Mouse (Mus musculus) thymus, adult 2 months (tissue): Measurements from ENCODE around the gene Nectin1. TPM values are rescaled to one million over a fixed set of nuclear protein-coding genes. Genes with fewer than 3 reads are reported as not detected.

Experiments used
- DNase-seq: peaks from one replicate; pipeline ENCODE4 v3.0.0; 2021
- H3K27ac ChIP-seq: fragments of 200-500 bp; 2 replicates; pipeline ENCODE4 v1.5.1; 2012; ENCODE audit warnings: low read length, control low read depth; ENCODE audit not compliant: control insufficient read depth, insufficient read depth
- H3K27me3 ChIP-seq: fragments of 200-500 bp; 2 replicates; pipeline ENCODE4 v1.6.1; 2012; ENCODE audit warnings: mild to moderate bottlenecking, low read length, moderate library complexity, mixed read lengths; ENCODE audit not compliant: control insufficient read depth, insufficient read depth
- H3K36me3 ChIP-seq: fragments of 200-500 bp; 2 replicates; pipeline ENCODE4 v1.6.1; 2012; ENCODE audit warnings: mild to moderate bottlenecking, low read length, moderate library complexity; ENCODE audit not compliant: control insufficient read depth, insufficient read depth
- H3K4me1 ChIP-seq: fragments of 200-500 bp; replicated peaks from 2 replicates; pipeline ENCODE4 v1.6.1; 2012; ENCODE audit warnings: low read length; ENCODE audit not compliant: control insufficient read depth, insufficient read depth
- H3K4me3 ChIP-seq: fragments of 200-500 bp; 2 replicates; pipeline ENCODE4 v1.5.1; 2012; ENCODE audit warnings: mild to moderate bottlenecking, low read length, control low read depth, moderate library complexity; ENCODE audit not compliant: control insufficient read depth, insufficient read depth
- CTCF ChIP-seq: fragments of 200-500 bp; IDR thresholded peaks from 2 replicates; pipeline ENCODE4 v1.5.1; 2012; ENCODE audit warnings: mild to moderate bottlenecking, control low read depth, low read length, moderate library complexity, borderline replicate concordance; ENCODE audit not compliant: control insufficient read depth, poor library complexity, insufficient read depth; ENCODE audit errors: extremely low read depth
- POLR2A ChIP-seq: fragments of 200-500 bp; IDR thresholded peaks from 2 replicates; pipeline ENCODE4 v1.6.1; 2012; ENCODE audit warnings: mild to moderate bottlenecking, low read length, control low read depth, moderate library complexity; ENCODE audit not compliant: control insufficient read depth, poor library complexity, insufficient read depth; ENCODE audit errors: extremely low read depth
- WGBS: fragments of 180-500 bp; shearing (Covaris S2); methylation state at CpG from one replicate; pipeline ENCODE4 v1.1.7; 2018; 5-methylcytosine and 5-hydroxymethylcytosine counted together
- polyA plus RNA-seq: library from polyadenylated mRNA; depleted of rRNA; stranded (reverse); fragments of >200 nt; gene quantifications from 2 replicates; pipeline ENCODE4 v1.2.3, GENCODE M21; 2012

Nectin1 gene
- polyA plus RNA-seq, 1 experiment: 23.3 TPM

GRCm38 (mm10) chr9:43707571-43707970, 36.2 kb upstream of the Nectin1 start:
- Histone ChIP-seq H3K27me3 (no peaks in the 10 kb centered on the region), H3K4me1 (no peaks in the 10 kb centered on the region), H3K4me3 (no peak overlapping the region), H3K36me3 (no peaks in the 10 kb centered on the region), H3K27ac (no peak overlapping the region)
- 74% methylated on average over 4 of the region's 4 CpGs for WGBS
- DNase-seq: no peak
- TF ChIP-seq CTCF (no peak), POLR2A (no peak)

- Histone ChIP-seq H3K4me3 (no peak overlapping the region), H3K27ac (no peak overlapping the region), H3K36me3 (no peaks in the 10 kb centered on the region), H3K4me1 (no peaks in the 10 kb centered on the region), H3K27me3 (no peaks in the 10 kb centered on the region)
- TF ChIP-seq CTCF (no peak), POLR2A (no peak)
- DNase-seq: no peak
- 91% methylated on average over 2 of the region's 2 CpGs for WGBS
Observed at GRCm38 (mm10) chr9:43708715-43709114, 35.1 kb upstream of the Nectin1 start.

DNA sequence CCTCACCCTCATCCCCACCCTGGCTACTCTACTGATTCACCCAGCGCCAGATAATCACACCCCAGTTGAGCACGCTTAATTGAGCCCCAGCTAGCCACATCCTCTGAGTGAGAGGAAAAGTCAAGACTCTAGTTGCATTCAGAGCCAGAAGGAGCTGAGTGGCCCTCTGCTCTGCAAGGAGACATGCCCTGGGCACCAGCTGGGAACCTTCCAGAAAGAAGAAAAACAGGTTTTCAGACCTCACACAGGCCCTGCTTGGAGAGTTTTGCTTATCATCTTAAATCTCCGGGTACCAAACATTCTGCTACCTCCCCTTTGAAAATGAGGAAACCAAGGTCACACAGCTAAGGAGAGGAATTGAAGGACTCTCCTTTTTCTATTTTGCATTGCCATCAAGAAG, 30.4 kb upstream of the Nectin1 start:
- no peak for TF ChIP-seq POLR2A
- TF ChIP-seq CTCF: no peak
- Histone ChIP-seq H3K27ac (no peak overlapping the region), H3K27me3 (no peaks in the 10 kb centered on the region), H3K4me3 (no peak overlapping the region), H3K36me3 (no peaks in the 10 kb centered on the region), H3K4me1 (no peaks in the 10 kb centered on the region)
- no peak for DNase-seq
- 70% methylated on average over 3 of the region's 3 CpGs for WGBS

GRCm38 (mm10) chr9:43719407-43719839, 24.4 kb upstream of the Nectin1 start:
- TF ChIP-seq CTCF: no peak
- no peak for TF ChIP-seq POLR2A
- 84% methylated on average over 4 of the region's 4 CpGs for WGBS
- Histone ChIP-seq H3K36me3 (no peaks in the 10 kb centered on the region), H3K27me3 (no peaks in the 10 kb centered on the region), H3K4me3 (no peak overlapping the region), H3K27ac (no peak overlapping the region), H3K4me1 (no peaks in the 10 kb centered on the region)
- DNase-seq: no peak

DNA sequence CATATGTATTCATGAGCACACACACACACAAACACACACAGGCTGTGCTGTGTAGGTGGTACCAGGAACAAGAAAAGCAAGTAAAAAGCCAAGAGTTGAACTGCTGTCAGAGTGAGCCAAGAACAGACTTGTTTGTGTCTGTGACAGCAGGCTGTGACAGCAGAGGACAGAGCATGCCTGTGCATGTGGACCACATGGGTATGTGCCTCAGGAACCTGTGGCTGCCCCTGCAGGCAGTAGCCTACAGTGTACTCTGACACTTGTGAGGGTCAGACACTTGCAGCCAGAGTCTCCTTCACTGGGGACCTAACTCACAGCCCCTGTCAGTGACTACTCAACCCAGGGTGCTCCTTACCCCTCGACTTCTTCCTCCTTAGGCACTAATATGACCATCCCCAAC, 23.7 kb upstream of the Nectin1 start:
- TF ChIP-seq POLR2A (no peak), CTCF (no peak)
- no peak for DNase-seq
- H3K27ac ChIP-seq: no peak overlapping the region
- WGBS: 40% methylated on average over 1 of the region's 1 CpGs
- H3K27me3 ChIP-seq: no peaks in the 10 kb centered on the region
- no peak overlapping the region for H3K4me3 ChIP-seq
- H3K4me1 ChIP-seq: no peaks in the 10 kb centered on the region
- no peaks in the 10 kb centered on the region for H3K36me3 ChIP-seq

DNA sequence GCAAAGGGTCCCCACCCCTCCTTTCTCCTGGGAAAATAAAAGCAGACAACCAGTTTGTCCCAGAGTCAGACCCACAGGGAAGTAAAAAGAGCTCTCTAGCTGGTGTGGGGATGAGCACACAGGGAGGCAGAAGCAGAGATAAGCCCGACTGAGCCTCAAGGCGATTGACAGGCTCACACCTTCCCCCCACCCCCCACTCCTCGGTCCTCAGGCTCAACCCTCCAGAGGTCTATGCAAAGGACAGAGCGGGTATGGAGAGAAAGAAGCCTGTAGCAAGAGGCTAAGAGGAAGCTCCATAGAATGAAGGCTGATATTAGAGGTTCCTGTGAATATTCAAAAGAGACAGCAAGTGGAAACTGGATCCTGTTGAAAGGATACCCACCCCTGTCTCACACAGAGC, 19.7 kb upstream of the Nectin1 start:
- Histone ChIP-seq H3K27ac (no peak overlapping the region; the same call in 1 of the 2 replicates), H3K27me3 (no peaks in the 10 kb centered on the region), H3K4me1 (no peaks in the 10 kb centered on the region), H3K4me3 (no peak overlapping the region), H3K36me3 (no peaks in the 10 kb centered on the region)
- 65% methylated on average over 4 of the region's 4 CpGs for WGBS
- no peak for DNase-seq
- TF ChIP-seq POLR2A: no peak

DNA sequence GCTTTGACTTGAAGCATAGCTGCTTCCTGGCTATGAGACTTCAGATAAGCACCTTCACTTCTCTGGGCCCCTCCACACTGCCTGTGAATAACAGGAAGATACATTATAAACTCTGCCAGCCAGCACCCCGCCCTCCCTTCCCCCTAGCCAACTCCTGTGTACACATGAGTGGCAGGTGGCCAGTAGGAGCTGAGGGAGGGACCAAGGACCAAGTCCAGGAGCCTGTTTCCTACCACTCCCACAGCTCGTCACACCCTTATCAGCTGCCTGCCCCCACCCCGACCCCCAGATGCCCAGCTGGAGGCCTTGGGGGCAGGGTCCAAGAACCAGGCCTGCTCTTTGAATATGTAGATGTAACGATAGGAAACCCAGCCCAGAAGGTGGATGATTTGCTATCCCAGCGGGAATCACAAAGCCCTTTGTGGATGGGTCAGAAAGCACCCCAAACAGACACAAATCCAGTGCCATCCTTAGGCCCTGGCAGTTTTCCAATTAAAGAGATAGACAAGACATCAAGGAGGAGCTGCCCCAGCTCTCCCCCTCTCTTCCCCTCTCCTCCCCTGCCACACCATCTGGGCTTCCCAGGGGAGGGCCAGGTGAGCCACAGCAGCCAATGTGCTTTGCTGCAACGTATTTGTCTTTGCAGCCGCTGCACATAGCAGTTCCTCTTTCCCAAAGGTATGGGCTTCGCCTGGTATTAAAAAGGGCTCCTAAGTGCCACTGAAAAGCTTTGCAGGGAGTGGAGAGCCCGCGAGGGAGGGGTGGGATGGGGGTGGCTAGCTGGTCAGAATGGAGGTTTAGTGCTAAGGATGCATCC, 14.1 kb upstream of the Nectin1 start:
- 13% methylated on average over 10 of the region's 10 CpGs for WGBS
- no peak overlapping the region for H3K4me3 ChIP-seq
- TF ChIP-seq POLR2A (no peak), CTCF (no peak)
- no peaks in the 10 kb centered on the region for H3K36me3 ChIP-seq
- H3K27ac ChIP-seq: no peak overlapping the region
- H3K27me3 ChIP-seq: no peaks in the 10 kb centered on the region
- H3K4me1 ChIP-seq: no peaks in the 10 kb centered on the region
- DNase-seq: no peak
